Mouse (Mus musculus) thymus, postnatal 0 days (tissue): Measurements from ENCODE around the gene Nisch. TPM values are rescaled to one million over a fixed set of nuclear protein-coding genes. Genes with fewer than 3 reads are reported as not detected.
A peak's percentile ranks its signal among the peaks of the same experiment; 100 is the strongest.

Experiments
- DNase-seq: peaks from one replicate; pipeline ENCODE4 v3.0.0-alpha.2; 2015; ENCODE audit warnings: low spot score
- polyA plus RNA-seq: library from polyadenylated mRNA; unstranded; fragments of >200 nt; fragmentation: Nextera tagmentation; extraction: Ambion mirVana; gene quantifications from 2 replicates; pipeline ENCODE4 v1.2.1, GENCODE M21; 2015

Gene Nisch
- polyA plus RNA-seq, 1 experiment from 2014 or later = 144 TPM

DNA sequence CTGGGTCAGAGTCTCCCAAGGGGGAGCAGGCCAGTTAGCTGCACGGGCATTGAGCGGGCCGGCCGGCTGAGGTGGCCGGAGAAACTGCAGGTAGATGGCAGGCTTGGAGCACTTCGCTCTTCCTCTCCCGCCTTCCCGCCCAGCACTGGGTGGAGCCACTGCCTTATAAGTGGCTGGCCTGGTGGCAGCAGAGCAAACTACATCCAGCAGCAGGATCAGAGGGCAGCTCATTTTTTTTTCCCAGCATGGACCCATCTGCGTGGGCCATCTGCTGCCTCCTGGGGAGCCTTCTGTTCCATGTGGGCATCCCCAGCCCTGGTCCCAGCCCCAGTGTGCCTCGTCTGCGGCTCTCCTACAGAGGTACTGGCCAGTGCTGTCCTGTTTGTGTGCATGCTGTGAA, 920 bp upstream of the Nisch start, which contains the start of gene Sema3g:
TSS of gene Sema3g (plus strand) at position 195 of the 400 bp plus-strand sequence.
- DNase-seq = no peak

GRCm38 (mm10) chr14:31215157-31216002, 1.4 kb downstream of the Nisch start:
- DNase-seq = peak; percentile 80

- DNase-seq = no peak
These were observed 2.1 kb downstream of the Nisch start for GRCm38 (mm10) chr14:31214684-31215083.

- no peak for DNase-seq
These were observed 2.9 kb downstream of the Nisch start for GRCm38 (mm10) chr14:31213868-31214267.

DNA sequence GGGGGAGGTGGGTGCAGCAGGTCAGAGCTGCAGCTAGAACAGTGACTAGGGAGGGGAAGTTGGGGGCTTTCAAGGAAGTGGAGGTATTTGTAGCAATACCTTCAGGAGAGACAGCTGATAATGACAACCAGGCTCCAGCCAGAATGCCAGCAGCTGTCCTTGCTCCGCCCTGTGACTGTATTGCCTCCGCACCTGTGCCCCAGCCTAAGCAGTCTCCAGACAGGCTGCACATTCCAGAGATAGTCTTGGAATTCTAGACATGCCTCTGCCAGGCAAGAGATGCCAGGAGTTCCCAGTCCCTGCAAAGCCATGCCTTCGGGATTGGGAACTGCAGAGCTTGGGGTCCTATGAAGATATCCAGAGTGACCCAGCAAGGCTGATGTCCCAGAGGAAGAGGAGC, 4.2 kb downstream of the Nisch start:
- DNase-seq = no peak

- DNase-seq = no peak
These were observed 4.9 kb downstream of the Nisch start for GRCm38 (mm10) chr14:31211854-31212253.

DNA sequence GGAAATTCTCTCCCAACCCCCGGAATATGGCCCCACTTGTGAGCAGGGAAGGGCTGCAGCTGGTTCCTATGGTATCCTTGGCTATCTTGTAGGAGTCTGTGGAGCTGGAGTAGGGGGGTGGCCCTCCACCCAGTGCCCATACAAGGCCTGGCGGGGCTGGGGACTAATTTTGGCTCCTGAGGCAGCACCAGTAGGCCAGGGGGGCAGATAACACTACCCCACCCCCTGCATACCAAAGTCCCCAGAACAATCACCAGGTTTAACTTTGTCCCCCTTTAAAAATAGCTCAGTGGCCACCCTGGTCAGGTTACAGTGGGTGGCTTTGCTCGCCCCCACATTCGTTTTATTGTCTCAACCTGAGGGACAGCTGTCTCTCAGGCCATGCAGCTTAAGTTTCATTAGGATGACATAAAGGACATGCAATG, 7.6 kb downstream of the Nisch start:
- no peak for DNase-seq

DNA sequence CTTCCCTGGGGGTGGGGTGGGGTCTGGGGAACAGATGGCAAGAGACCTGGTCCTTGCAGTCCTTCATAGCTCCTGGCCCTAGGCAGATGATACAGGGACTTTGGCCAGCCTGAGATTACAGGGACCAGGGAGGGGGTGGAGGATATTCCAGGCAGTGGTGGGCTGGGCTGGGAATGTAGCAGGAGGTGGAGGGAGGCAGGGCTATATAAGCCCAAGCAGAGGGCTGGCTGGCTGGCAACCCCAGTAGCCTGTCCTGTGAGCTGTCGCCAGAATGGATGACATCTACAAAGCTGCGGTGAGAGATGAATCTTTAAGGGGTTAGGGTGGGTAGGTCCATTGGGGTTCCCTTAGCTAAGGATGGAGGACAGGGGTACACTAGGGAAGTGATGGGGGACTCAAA, 8.7 kb downstream of the Nisch start, which contains the start of gene Tnnc1:
TSS of gene Tnnc1 (plus strand) at position 229 of the 400 bp plus-strand sequence.
- DNase-seq = no peak

DNA sequence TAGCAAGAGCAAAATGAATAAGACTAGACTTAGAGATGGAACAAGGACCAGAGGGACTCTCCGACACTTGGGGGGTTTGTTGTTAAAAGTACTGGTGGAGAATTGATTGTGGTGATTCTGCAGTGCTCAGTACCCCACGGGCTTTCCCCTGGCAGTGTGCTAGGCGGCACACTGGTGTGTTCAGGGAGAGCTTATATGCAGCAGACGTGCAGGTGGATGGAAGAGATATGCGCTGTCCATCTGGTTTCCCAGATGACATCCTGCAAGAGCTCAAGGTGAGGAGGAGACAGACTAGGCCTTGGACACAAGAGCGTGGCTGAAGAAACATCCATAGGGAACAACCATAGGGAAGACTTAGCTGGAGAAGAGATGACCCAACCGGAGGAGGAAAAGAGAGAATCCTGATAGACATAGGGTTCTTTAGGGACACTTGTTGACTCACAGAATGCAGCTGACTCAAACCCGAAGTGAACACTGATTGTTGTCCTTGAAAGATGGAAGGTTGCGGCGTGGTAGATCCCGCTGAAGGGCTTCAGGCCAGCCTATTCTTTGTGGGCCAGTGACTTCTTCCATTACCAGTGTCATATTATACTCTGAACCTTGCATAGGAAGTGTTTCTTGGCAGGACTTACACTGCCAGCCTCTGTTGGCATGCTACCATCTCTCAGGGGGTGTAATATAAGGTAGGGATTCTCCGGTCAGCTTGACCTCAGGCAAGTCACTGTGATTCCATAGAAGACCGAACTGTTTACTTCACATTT, 9.5 kb downstream of the Nisch start:
- no peak for DNase-seq

DNA sequence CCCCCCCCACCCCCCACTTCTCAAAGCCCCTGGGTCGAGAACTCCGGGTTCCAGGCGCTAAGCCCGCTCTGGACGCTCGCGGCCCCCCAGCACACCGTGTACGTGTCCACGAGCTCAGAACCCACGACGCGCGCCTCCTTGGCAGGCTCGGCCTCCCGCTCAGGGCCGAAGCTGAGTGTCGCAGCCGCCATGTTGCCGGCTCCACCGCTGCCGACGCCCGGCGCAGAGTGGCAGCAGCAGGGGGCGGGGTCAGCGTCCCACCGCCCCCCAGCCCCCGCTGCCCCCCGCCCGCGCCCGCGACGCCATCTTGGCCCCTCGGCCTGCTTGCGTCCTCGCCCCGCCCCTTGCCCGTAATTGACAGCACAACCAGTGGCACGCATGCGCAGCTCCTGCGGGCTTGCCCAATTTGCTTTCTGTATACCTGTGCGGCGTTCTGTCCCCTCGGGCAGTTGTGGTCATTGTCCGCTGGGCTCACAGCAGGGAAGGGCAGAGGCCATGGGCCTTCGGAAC, 10.2 kb downstream of the Nisch start:
- peak; percentile 96 for DNase-seq

GRCm38 (mm10) chr14:31205562-31206467, 10.9 kb downstream of the Nisch start:
- no peak for DNase-seq

DNA sequence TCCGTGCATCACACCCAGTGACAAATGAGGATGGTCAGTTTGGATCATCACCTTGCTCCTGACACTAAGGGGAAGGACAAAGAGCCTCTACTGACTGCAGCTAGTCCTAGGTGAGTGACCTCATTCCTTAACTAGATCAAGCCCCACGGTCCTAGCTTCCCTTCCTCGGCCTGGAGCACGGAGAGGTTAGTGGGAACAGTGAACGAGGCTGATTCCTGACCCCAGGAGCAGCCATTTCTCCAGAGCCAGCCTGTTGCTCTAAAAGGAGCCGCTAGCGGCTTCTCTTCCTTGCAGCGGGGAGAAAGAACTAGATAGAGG, 11.5 kb downstream of the Nisch start:
- no peak for DNase-seq

DNA sequence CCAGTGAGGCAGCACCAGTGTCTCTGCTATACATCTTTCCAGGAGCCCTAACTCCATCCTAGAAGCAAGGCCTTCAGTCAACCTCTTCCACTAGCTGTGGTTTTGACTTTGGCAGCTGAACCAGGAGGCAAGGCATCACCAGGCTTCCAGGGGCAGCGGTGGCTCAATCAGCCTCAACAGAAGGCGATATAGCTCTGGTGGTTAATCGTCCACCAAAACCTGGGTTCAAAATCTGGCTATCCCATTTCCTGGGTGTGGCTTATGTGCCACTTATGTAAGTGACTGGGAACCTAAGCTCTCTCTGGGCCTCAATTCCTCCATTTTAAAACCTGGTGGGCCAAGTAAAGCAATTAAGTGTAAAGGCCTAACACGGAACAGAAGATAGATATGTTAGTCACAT, 11.9 kb downstream of the Nisch start:
- DNase-seq = no peak

DNA sequence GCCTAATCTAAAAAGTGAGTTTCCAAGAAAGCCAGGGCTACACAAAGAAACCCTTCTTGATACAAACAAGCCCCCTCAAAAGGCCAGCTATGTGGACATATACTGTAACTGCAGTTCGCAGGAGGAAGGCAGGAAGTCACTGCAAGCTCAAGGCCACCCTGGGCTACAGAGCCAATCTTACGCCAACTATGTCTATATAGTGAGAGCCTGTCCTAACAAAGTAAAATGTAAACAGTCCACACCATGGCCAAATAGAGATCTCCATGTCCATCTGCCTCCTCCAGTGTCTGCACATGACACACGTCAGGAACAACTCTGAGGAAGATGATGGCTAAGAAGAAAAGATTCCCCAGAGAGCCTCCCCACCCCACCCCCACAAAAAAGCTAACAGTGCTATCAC, 16.7 kb downstream of the Nisch start:
- DNase-seq = no peak

DNA sequence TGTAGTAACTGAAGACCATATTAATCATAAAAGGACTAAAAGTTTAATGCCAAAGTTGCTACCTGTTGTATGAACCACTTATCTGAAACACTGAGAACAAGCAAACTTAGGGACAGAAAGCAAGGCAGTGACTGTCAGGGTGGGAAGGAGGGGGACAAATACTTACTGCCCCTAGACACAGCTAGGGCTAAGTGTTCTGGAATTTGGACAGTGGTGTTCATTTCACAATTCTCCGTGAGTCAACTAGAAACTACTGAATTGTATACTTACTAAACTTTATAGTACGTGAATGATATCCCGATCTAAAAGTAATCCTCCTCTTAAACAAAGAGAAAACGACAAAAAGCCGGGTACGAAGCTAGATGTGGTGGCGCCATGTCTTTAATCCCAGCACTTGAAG, 17.1 kb downstream of the Nisch start:
- DNase-seq = no peak

DNA sequence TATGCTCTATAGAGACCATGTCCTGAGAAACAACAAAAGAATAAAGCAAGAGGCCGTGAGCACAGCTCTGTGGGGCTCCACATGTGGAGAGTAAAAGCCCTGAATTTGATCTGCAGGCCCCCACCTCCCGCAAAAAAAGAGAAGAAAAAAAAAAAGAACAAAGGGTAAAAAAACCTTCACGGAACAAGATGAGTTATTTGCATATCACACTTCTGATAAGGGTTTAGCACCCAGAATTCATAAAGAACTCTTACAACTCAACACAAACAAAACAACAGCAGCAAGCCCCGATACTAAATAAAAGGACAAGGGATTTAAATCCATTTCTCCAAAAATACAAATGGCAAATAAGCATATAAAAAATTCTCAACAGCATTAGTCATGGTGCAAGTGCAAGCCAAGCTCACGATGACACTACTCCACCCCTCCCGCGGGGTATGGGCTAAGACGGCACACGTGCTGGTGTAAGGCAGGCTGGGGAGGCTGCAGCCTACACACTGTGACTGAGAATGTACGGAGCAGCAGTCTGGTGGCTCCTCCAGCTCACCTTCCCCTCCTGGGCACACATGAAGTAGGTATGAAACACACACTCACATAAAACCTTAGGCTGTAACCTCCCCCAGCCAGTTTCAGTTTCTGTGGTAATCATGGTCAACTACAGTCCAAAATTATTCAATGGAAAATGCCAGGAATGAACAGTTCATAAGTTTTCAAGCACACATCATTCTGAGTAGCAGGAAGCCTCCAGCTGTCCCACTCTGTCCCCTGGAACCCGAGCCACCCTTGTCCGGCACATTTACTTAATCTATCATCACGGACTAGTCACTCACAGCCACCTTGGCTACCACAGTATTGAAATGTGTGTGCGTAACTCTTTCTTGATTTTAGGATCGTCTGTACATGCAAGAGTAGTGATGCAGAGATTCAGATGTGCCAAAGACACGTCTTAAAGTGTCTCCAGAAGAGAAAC, 18.9 kb downstream of the Nisch start:
- no peak for DNase-seq

GRCm38 (mm10) chr14:31195968-31196367, 20.8 kb downstream of the Nisch start:
- DNase-seq = peak; percentile 59

DNA sequence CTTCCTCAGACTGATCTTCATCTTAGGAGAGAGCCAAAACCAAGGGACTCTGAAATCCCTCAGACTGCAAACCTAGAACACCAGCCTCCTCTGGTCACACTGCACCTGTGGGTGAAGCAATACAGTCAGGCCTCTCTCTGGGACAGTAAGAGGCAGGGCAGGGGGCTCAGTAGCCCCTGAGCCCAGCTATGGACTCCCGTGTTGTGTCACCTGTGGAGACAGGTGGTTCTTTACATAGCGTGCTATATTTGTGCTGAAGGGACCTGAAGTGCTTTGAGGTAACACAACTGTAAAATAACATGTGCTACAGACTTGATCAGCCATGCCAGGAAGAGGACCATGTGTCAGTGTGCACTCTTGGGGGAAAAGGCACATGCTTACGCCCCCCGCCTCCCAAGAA, 21.2 kb downstream of the Nisch start:
- DNase-seq = no peak

- peak; percentile 31 for DNase-seq
These were observed 21.7 kb downstream of the Nisch start for GRCm38 (mm10) chr14:31194891-31195513.

DNA sequence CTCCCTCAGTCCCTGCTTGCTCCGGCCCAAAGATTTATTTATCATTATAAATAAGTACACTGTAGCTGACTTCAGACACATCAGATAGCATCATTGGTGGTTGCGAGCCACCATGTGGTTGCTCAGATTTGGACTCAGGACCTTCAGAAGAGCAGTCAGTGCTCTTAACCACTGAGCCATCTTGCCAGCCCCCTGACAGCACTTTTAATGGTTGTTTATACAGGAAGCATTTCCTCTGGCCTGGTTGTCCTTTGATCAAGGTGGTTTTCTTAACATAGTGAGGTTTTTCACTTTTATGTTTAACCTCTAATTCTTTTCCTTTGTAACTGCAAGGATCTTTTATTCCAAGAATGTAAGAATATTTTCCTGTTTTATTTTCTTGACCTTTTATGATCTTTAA, 22.3 kb downstream of the Nisch start:
- DNase-seq = peak; percentile 27
